Comparison of ENCODE assay signal across 9 mouse cellular contexts in genomic region chr1:137373509-137374420, GRCm38 (mm10).
DNase-seq lines count a peak whose midpoint lies in the region; ATAC-seq and TF ChIP-seq lines count a peak whose summit lies in the region.
"Had no signal": no experiment of that assay in that cellular context is flagged by ENCODE, and none has a peak within 500 bp of the region (broad histone marks: within the 10 kb centered on the region; RNA-seq: fewer than 3 reads in every experiment).

No protein-coding gene starts in this region.

- peak; percentile 22 for DNase-seq in lung, postnatal 0 days (ENCODE audit: low spot score)
- DNase-seq in lung, postnatal 25 days (ENCODE audit: low spot score) = no peak
- DNase-seq in forebrain, embryonic 14.5 days (ENCODE audit: low spot score) = peak; percentile 87
- no peak for DNase-seq in midbrain, embryonic 10.5 days (ENCODE audit: low spot score)
- no peak for DNase-seq in heart, adult 9 months (ENCODE audit: low spot score in 2 of 2)
- DNase-seq: liver, postnatal 0 days; right cerebral cortex, postnatal 4 days had no signal

- no peak; the same call in 1 of the 2 replicates for ATAC-seq in lung, postnatal 0 days
- peak; percentile 84 for ATAC-seq in forebrain, embryonic 14.5 days
- no peak for ATAC-seq in cerebellum, adult (ENCODE audit: insufficient number of reproducible peaks, low FRiP score, low TSS enrichment)
- no peak for ATAC-seq in megakaryocyte-erythroid progenitor cell, adult 5-6 weeks (replicated peaks; ENCODE audit: low FRiP score, low TSS enrichment, poor library complexity, severe bottlenecking)
- ATAC-seq: liver, postnatal 0 days had no signal

- H3K4me1 ChIP-seq in lung, postnatal 0 days (ENCODE audit: insufficient read depth, low read depth, low read length) = peaks cover 5% of the 10 kb centered on the region; the same call in 1 of the 2 replicates
- peaks cover 5% of the 10 kb centered on the region for H3K4me1 ChIP-seq in forebrain, embryonic 14.5 days (ENCODE audit: control insufficient read depth, insufficient read depth, low read length)
- H3K4me1 ChIP-seq in midbrain, embryonic 10.5 days = peaks cover 44% of the 10 kb centered on the region

- no peak for TF ChIP-seq EP300 in lung, postnatal 0 days (IDR thresholded peaks at IDR 0.05)

- no peaks in the 10 kb centered on the region for H3K36me3 ChIP-seq in lung, postnatal 0 days (ENCODE audit: insufficient read depth, low read length)
- no peaks in the 10 kb centered on the region for H3K36me3 ChIP-seq in forebrain, embryonic 14.5 days (ENCODE audit: control insufficient read depth, insufficient read depth, low read length)
- H3K36me3 ChIP-seq in midbrain, embryonic 10.5 days = no peaks in the 10 kb centered on the region

- H3K9ac ChIP-seq in lung, postnatal 0 days (replicated peaks; ENCODE audit: low read depth) = no peak overlapping the region
- no peak overlapping the region for H3K9ac ChIP-seq in forebrain, embryonic 14.5 days (ENCODE audit: low read length)
- H3K9ac ChIP-seq: liver, postnatal 0 days had no signal

- H3K27ac ChIP-seq in lung, postnatal 0 days (ENCODE audit: low read length) = no peak overlapping the region
- H3K27ac ChIP-seq in forebrain, embryonic 14.5 days (ENCODE audit: low read depth, low read length) = peak overlapping the region; percentile 59; the same call in 1 of the 2 replicates
- H3K27ac ChIP-seq in midbrain, embryonic 10.5 days (replicated peaks) = peak overlapping the region; percentile 74

- no peak overlapping the region for H3K4me2 ChIP-seq in lung, postnatal 0 days (replicated peaks; ENCODE audit: low read depth, low read length)
- H3K4me2 ChIP-seq in forebrain, embryonic 14.5 days (ENCODE audit: low read length) = no peak overlapping the region

- TF ChIP-seq CTCF in lung, postnatal 0 days (IDR thresholded peaks at IDR 0.05) = no peak; the same call in 1 of the 2 replicates

- no peaks in the 10 kb centered on the region for H3K27me3 ChIP-seq in lung, postnatal 0 days (replicated peaks; ENCODE audit: insufficient read depth, low read length)
- H3K27me3 ChIP-seq in forebrain, embryonic 14.5 days (replicated peaks; ENCODE audit: control insufficient read depth, insufficient read depth, low read length) = no peaks in the 10 kb centered on the region
- H3K27me3 ChIP-seq in midbrain, embryonic 10.5 days (ENCODE audit: low read depth, poor library complexity, severe bottlenecking) = no peaks in the 10 kb centered on the region

- no peaks in the 10 kb centered on the region for H3K9me3 ChIP-seq in lung, postnatal 0 days (ENCODE audit: low read length)
- no peaks in the 10 kb centered on the region for H3K9me3 ChIP-seq in forebrain, embryonic 14.5 days (replicated peaks; ENCODE audit: control insufficient read depth, low read length)
- H3K9me3 ChIP-seq in midbrain, embryonic 10.5 days (replicated peaks) = no peaks in the 10 kb centered on the region

- no peak overlapping the region for H3K4me3 ChIP-seq in lung, postnatal 0 days (ENCODE audit: low read depth, low read length)
- no peak overlapping the region for H3K4me3 ChIP-seq in forebrain, embryonic 14.5 days (ENCODE audit: low read depth, low read length)
- no peak overlapping the region for H3K4me3 ChIP-seq in midbrain, embryonic 10.5 days

- WGBS in lung, postnatal 0 days = 65% methylated on average over 15 of the region's 15 CpGs
- WGBS in forebrain, embryonic 14.5 days = 14% methylated on average over 15 of the region's 15 CpGs
- WGBS in midbrain, embryonic 10.5 days = 51% methylated on average over 15 of the region's 15 CpGs

Comparison
In these comparisons a context has a peak if more than half of its experiments do, and no peak if none do; other contexts are left out.
1. DNase-seq: peak in lung, postnatal 0 days (single experiment) and forebrain, embryonic 14.5 days (single experiment); none in lung, postnatal 25 days (single experiment), midbrain, embryonic 10.5 days (single experiment) and heart, adult 9 months (0 of 2).